In genomic region chr19:5862335-5863085, GRCm38 (mm10) we compare ENCODE assay signal across 13 mouse cellular contexts. TPM values are rescaled to one million over a fixed set of nuclear protein-coding genes. Genes with fewer than 3 reads are reported as not detected.
A peak's percentile ranks its signal among the peaks of the same experiment; 100 is the strongest.
DNase-seq lines count a peak whose midpoint lies in the region; ATAC-seq and TF ChIP-seq lines count a peak whose summit lies in the region.
"Had no signal": no experiment of that assay in that cellular context is flagged by ENCODE, and none has a peak within 500 bp of the region (broad histone marks: within the 10 kb centered on the region; RNA-seq: fewer than 3 reads in every experiment).

No protein-coding gene starts in this region.

- no peaks in the 10 kb centered on the region for H3K4me1 ChIP-seq in heart, adult 2 months (ENCODE audit: control insufficient read depth, insufficient read depth, low read length)
- no peaks in the 10 kb centered on the region for H3K4me1 ChIP-seq in liver, postnatal 0 days (ENCODE audit: insufficient read depth)
- H3K4me1 ChIP-seq in liver, embryonic 11.5 days (replicated peaks; ENCODE audit: control insufficient read depth, insufficient read depth, low read length): no peaks in the 10 kb centered on the region
- H3K4me1 ChIP-seq: forebrain, embryonic 12.5 days; limb, embryonic 15.5 days; midbrain, embryonic 12.5 days had no signal

- TF ChIP-seq POLR2A in heart, adult 2 months (IDR thresholded peaks at IDR 0.05; ENCODE audit: insufficient read depth, low read depth, low read length): no peak

- no peak overlapping the region for H3K4me2 ChIP-seq in liver, postnatal 0 days (ENCODE audit: low read depth, low read length)
- H3K4me2 ChIP-seq in liver, embryonic 11.5 days: no peak overlapping the region
- H3K4me2 ChIP-seq: forebrain, embryonic 12.5 days; limb, embryonic 15.5 days; midbrain, embryonic 12.5 days had no signal

- H3K4me3 ChIP-seq in heart, adult 2 months: no peak overlapping the region
- H3K4me3 ChIP-seq in liver, postnatal 0 days (ENCODE audit: low read depth, low read length): no peak overlapping the region
- no peak overlapping the region for H3K4me3 ChIP-seq in liver, embryonic 11.5 days (ENCODE audit: low read depth, low read length)
- H3K4me3 ChIP-seq: forebrain, embryonic 12.5 days; limb, embryonic 15.5 days; midbrain, embryonic 12.5 days had no signal

- no peak for TF ChIP-seq EP300 in heart, adult 2 months (IDR thresholded peaks at IDR 0.05; ENCODE audit: insufficient read depth, low read depth, low read length)
- TF ChIP-seq EP300 in liver, postnatal 0 days (IDR thresholded peaks at IDR 0.05; ENCODE audit: low read depth): no peak

- no peak overlapping the region for H3K9ac ChIP-seq in heart, adult 2 months (ENCODE audit: low read depth, low read length)
- H3K9ac ChIP-seq in liver, postnatal 0 days (replicated peaks): no peak overlapping the region
- H3K9ac ChIP-seq in liver, embryonic 11.5 days (ENCODE audit: low read depth, low read length): no peak overlapping the region
- H3K9ac ChIP-seq: forebrain, embryonic 12.5 days; limb, embryonic 15.5 days; midbrain, embryonic 12.5 days had no signal

- H3K27me3 ChIP-seq in heart, adult 2 months (ENCODE audit: control insufficient read depth, insufficient read depth, low read length): no peaks in the 10 kb centered on the region
- no peaks in the 10 kb centered on the region for H3K27me3 ChIP-seq in liver, postnatal 0 days (ENCODE audit: insufficient read depth, low read length)
- H3K27me3 ChIP-seq in liver, embryonic 11.5 days (replicated peaks; ENCODE audit: control insufficient read depth, insufficient read depth, low read length): no peaks in the 10 kb centered on the region
- H3K27me3 ChIP-seq: forebrain, embryonic 12.5 days; limb, embryonic 15.5 days; midbrain, embryonic 12.5 days had no signal

- no peaks in the 10 kb centered on the region for H3K9me3 ChIP-seq in liver, postnatal 0 days (ENCODE audit: low read length)
- H3K9me3 ChIP-seq in liver, embryonic 11.5 days (ENCODE audit: control insufficient read depth, low read length): no peaks in the 10 kb centered on the region
- H3K9me3 ChIP-seq: limb, embryonic 15.5 days; midbrain, embryonic 12.5 days had no signal

- WGBS in heart, adult 2 months: 96% methylated on average over 14 of the region's 14 CpGs
- 91% methylated on average over 14 of the region's 14 CpGs for WGBS in liver, postnatal 0 days (ENCODE audit: insufficient replicate concordance)
- 96% methylated on average over 14 of the region's 14 CpGs for WGBS in liver, embryonic 11.5 days

- intact Hi-C loops in heart, adult 2 months (cut with DNase I): no loop called here
- intact Hi-C loops in heart, postnatal 36 days (cut with DNase I): loop anchor here (5.0 kb wide), 1 partner anchor 40 kb away; no protein-coding TSS in a partner anchor

- TF ChIP-seq CTCF in heart, adult 2 months (IDR thresholded peaks at IDR 0.05): peak; percentile 36
- TF ChIP-seq CTCF in liver, postnatal 0 days (IDR thresholded peaks at IDR 0.05; ENCODE audit: low read depth): peak; percentile 22

- no peak for ATAC-seq in liver, postnatal 0 days
- ATAC-seq in liver, embryonic 11.5 days (replicated peaks; ENCODE audit: low FRiP score): no peak
- ATAC-seq: hindbrain, embryonic 16.5 days had no signal

- H3K27ac ChIP-seq in heart, adult 2 months: no peak overlapping the region
- H3K27ac ChIP-seq in liver, postnatal 0 days (ENCODE audit: low read depth): no peak overlapping the region
- no peak overlapping the region for H3K27ac ChIP-seq in liver, embryonic 11.5 days (ENCODE audit: low read depth, low read length)
- H3K27ac ChIP-seq: forebrain, embryonic 12.5 days; limb, embryonic 15.5 days; midbrain, embryonic 12.5 days had no signal

- DNase-seq in heart, adult 2 months: no peak
- DNase-seq in heart, postnatal 36 days: no peak
- no peak for DNase-seq in liver, postnatal 0 days
- DNase-seq in liver, embryonic 11.5 days (ENCODE audit: low spot score): no peak
- peak; percentile 73 for DNase-seq in ZHBTc4 (ENCODE audit: low read depth, low spot score)
- no peak for DNase-seq in retina, postnatal 1 day
- DNase-seq in right cerebral cortex, adult 18-20 months: no peak
- DNase-seq: kidney, postnatal 25 days; lung, postnatal 14 days had no signal

- H3K79me2 ChIP-seq in heart, adult 2 months (replicated peaks; ENCODE audit: control insufficient read depth, insufficient read depth, low read length): no peaks in the 10 kb centered on the region; the same call in 1 of the 2 replicates

- no peaks in the 10 kb centered on the region for H3K36me3 ChIP-seq in heart, adult 2 months (ENCODE audit: control insufficient read depth, insufficient read depth, low read length)
- peaks cover 59% of the 10 kb centered on the region for H3K36me3 ChIP-seq in liver, postnatal 0 days (replicated peaks; ENCODE audit: insufficient read depth, low read length)
- H3K36me3 ChIP-seq in liver, embryonic 11.5 days (ENCODE audit: control insufficient read depth, insufficient read depth, low read length): peaks cover 53% of the 10 kb centered on the region

RNA-seq across cellular contexts. Expression of gene Frmd8, which starts 12.6 kb away (rescaled TPM):
- total RNA-seq in heart, adult 2 months (2021): 1 to 10 TPM; 7.7 to 8.4 TPM
- 7.0 and 9.3 TPM in 2 replicates for polyA plus RNA-seq in heart, adult 2 months (2012; rRNA removed)
- total RNA-seq in heart, postnatal 36 days (2021): 10 to 100 TPM; 11.4 to 11.7 TPM
- 8.5 and 9.0 TPM in 2 replicates for polyA plus RNA-seq in liver, postnatal 0 days (2015; fragmentation: Nextera tagmentation; extraction: Ambion mirVana)
- 26.8 and 27.9 TPM in 2 replicates for polyA plus RNA-seq in liver, embryonic 11.5 days (2014; fragmentation: Nextera tagmentation; extraction: Ambion mirVana)

RNA-seq across cellular contexts. Expression of gene Slc25a45, which starts 15.1 kb away (rescaled TPM):
- total RNA-seq in heart, adult 2 months (2021): 1 to 10 TPM; 2.8 TPM
- polyA plus RNA-seq in heart, adult 2 months (2012; rRNA removed): 7.9 and 8.2 TPM in 2 replicates
- 1 to 10 TPM; 3.4 to 4.2 TPM for total RNA-seq in heart, postnatal 36 days (2021)
- 8.4 and 9.1 TPM in 2 replicates for polyA plus RNA-seq in liver, postnatal 0 days (2015; fragmentation: Nextera tagmentation; extraction: Ambion mirVana)
- 7.5 and 8.2 TPM in 2 replicates for polyA plus RNA-seq in liver, embryonic 11.5 days (2014; fragmentation: Nextera tagmentation; extraction: Ambion mirVana)

RNA-seq across cellular contexts. Expression of gene Tigd3, which starts 31.4 kb away (rescaled TPM):
- total RNA-seq in heart, adult 2 months (2021): under 1 TPM; 0.14 to 0.47 TPM
- polyA plus RNA-seq in heart, adult 2 months (2012; rRNA removed): 0.25 and 0.67 TPM in 2 replicates
- total RNA-seq in heart, postnatal 36 days (2021): under 1 TPM; 0.57 to 0.64 TPM
- polyA plus RNA-seq in liver, postnatal 0 days (2015; fragmentation: Nextera tagmentation; extraction: Ambion mirVana): 1.5 and 1.7 TPM in 2 replicates
- 3.9 and 4.2 TPM in 2 replicates for polyA plus RNA-seq in liver, embryonic 11.5 days (2014; fragmentation: Nextera tagmentation; extraction: Ambion mirVana)

RNA-seq across cellular contexts. Expression of gene Dpf2, which starts 50.3 kb away (rescaled TPM):
- total RNA-seq in heart, adult 2 months (2021): 10 to 100 TPM; 82.3 to 83.5 TPM
- 71.8 and 104 TPM in 2 replicates for polyA plus RNA-seq in heart, adult 2 months (2012; rRNA removed)
- total RNA-seq in heart, postnatal 36 days (2021): 10 to 100 TPM; 75.8 to 96.2 TPM
- 28.1 and 32.6 TPM in 2 replicates for polyA plus RNA-seq in liver, postnatal 0 days (2015; fragmentation: Nextera tagmentation; extraction: Ambion mirVana)
- polyA plus RNA-seq in liver, embryonic 11.5 days (2014; fragmentation: Nextera tagmentation; extraction: Ambion mirVana): 119 and 127 TPM in 2 replicates
